Mouse (Mus musculus): ENCODE results near the gene Cnih3.

The Cnih3 gene

GRCm38 (mm10) chr1:181448041-181448440 lies 95.6 kb downstream of the Cnih3 start:
- no peak for DNase-seq (ENCODE audit: low read depth, low spot score)

- no peak for DNase-seq (ENCODE audit: low read depth, low spot score)
Measured at GRCm38 (mm10) chr1:181453106-181453505, 100.7 kb downstream of the Cnih3 start.

GRCm38 (mm10) chr1:181456911-181457310 lies 104.5 kb downstream of the Cnih3 start:
- DNase-seq (ENCODE audit: low read depth, low spot score) = no peak

GRCm38 (mm10) chr1:181459431-181460105 lies 107.1 kb downstream of the Cnih3 start:
- no peak for DNase-seq (ENCODE audit: low read depth, low spot score)

GRCm38 (mm10) chr1:181460283-181460682 lies 107.9 kb downstream of the Cnih3 start:
- no peak for DNase-seq (ENCODE audit: low read depth, low spot score)

GRCm38 (mm10) chr1:181461484-181461883 lies 109.1 kb downstream of the Cnih3 start:
- peak; percentile 16 for DNase-seq (ENCODE audit: low read depth, low spot score)

- no peak for DNase-seq (ENCODE audit: low read depth, low spot score)
Measured at GRCm38 (mm10) chr1:181462051-181462905, 109.8 kb downstream of the Cnih3 start.

GRCm38 (mm10) chr1:181462906-181463179 lies 110.4 kb downstream of the Cnih3 start:
- no peak for DNase-seq (ENCODE audit: low read depth, low spot score)

- peak; percentile 35 for DNase-seq (ENCODE audit: low read depth, low spot score)
Measured at GRCm38 (mm10) chr1:181465027-181465426, 112.6 kb downstream of the Cnih3 start.

GRCm38 (mm10) chr1:181466040-181466439 lies 113.6 kb downstream of the Cnih3 start:
- no peak for DNase-seq (ENCODE audit: low read depth, low spot score)

GRCm38 (mm10) chr1:181466601-181467320 lies 114.3 kb downstream of the Cnih3 start:
- no peak for DNase-seq (ENCODE audit: low read depth, low spot score)

- no peak for DNase-seq (ENCODE audit: low read depth, low spot score)
Measured at GRCm38 (mm10) chr1:181467321-181467670, 114.9 kb downstream of the Cnih3 start.

- DNase-seq (ENCODE audit: low read depth, low spot score) = no peak
Measured at GRCm38 (mm10) chr1:181469415-181469814, 117.0 kb downstream of the Cnih3 start.

- no peak for DNase-seq (ENCODE audit: low read depth, low spot score)
Measured at GRCm38 (mm10) chr1:181476141-181476540, 123.7 kb downstream of the Cnih3 start.

- DNase-seq (ENCODE audit: low read depth, low spot score) = no peak
Measured at GRCm38 (mm10) chr1:181476557-181476956, 124.1 kb downstream of the Cnih3 start.

GRCm38 (mm10) chr1:181484696-181485095 lies 132.3 kb downstream of the Cnih3 start:
- no peak for DNase-seq (ENCODE audit: low read depth, low spot score)

GRCm38 (mm10) chr1:181503471-181503870 lies 151.0 kb downstream of the Cnih3 start:
- no peak for DNase-seq (ENCODE audit: low read depth, low spot score)

- no peak for DNase-seq (ENCODE audit: low read depth, low spot score)
Measured at GRCm38 (mm10) chr1:181505367-181505766, 152.9 kb downstream of the Cnih3 start.
